In genomic region chr1:154515350-154515749, GRCm38 (mm10) we compare ENCODE assay signal across 26 mouse cellular contexts.
"Had no signal": no experiment of that assay in that cellular context is flagged by ENCODE, and none has a peak within 500 bp of the region (broad histone marks: within the 10 kb centered on the region; RNA-seq: fewer than 3 reads in every experiment).

No protein-coding gene starts in this region.

- H3K9ac ChIP-seq: embryonic facial prominence, embryonic 12.5 days; embryonic facial prominence, embryonic 13.5 days; embryonic facial prominence, embryonic 15.5 days; forebrain, embryonic 12.5 days; forebrain, embryonic 13.5 days; forebrain, embryonic 15.5 days; forebrain, postnatal 0 days had no signal

- H3K4me2 ChIP-seq: embryonic facial prominence, embryonic 12.5 days; embryonic facial prominence, embryonic 13.5 days; embryonic facial prominence, embryonic 15.5 days; forebrain, embryonic 12.5 days; forebrain, embryonic 13.5 days; forebrain, embryonic 15.5 days had no signal

- H3K4me3 ChIP-seq: embryonic facial prominence, embryonic 10.5 days; embryonic facial prominence, embryonic 12.5 days; embryonic facial prominence, embryonic 13.5 days; embryonic facial prominence, embryonic 15.5 days; erythroblast, embryonic 14.5 days; forebrain, embryonic 10.5 days; forebrain, embryonic 12.5 days; forebrain, embryonic 13.5 days; forebrain, embryonic 15.5 days; gastrocnemius, adult 2 months; heart, adult 2 months; heart, embryonic 10.5 days had no signal

- H3K27ac ChIP-seq: embryonic facial prominence, embryonic 10.5 days; embryonic facial prominence, embryonic 12.5 days; embryonic facial prominence, embryonic 13.5 days; embryonic facial prominence, embryonic 15.5 days; forebrain, embryonic 10.5 days; forebrain, embryonic 12.5 days; forebrain, embryonic 13.5 days; forebrain, embryonic 15.5 days; gastrocnemius, adult 2 months; heart, adult 2 months; heart, embryonic 10.5 days had no signal

- H3K36me3 ChIP-seq: embryonic facial prominence, embryonic 10.5 days; embryonic facial prominence, embryonic 12.5 days; embryonic facial prominence, embryonic 13.5 days; embryonic facial prominence, embryonic 15.5 days; forebrain, embryonic 10.5 days; forebrain, embryonic 12.5 days; forebrain, embryonic 15.5 days; heart, embryonic 10.5 days had no signal

- H3K4me1 ChIP-seq: embryonic facial prominence, embryonic 10.5 days; embryonic facial prominence, embryonic 12.5 days; embryonic facial prominence, embryonic 13.5 days; embryonic facial prominence, embryonic 15.5 days; forebrain, embryonic 10.5 days; forebrain, embryonic 12.5 days; forebrain, embryonic 13.5 days; heart, embryonic 10.5 days had no signal

- H3K9me3 ChIP-seq: embryonic facial prominence, embryonic 10.5 days; embryonic facial prominence, embryonic 12.5 days; embryonic facial prominence, embryonic 13.5 days; embryonic facial prominence, embryonic 15.5 days; forebrain, embryonic 10.5 days; forebrain, embryonic 12.5 days; forebrain, embryonic 13.5 days; forebrain, embryonic 15.5 days; heart, embryonic 10.5 days had no signal

- H3K27me3 ChIP-seq: embryonic facial prominence, embryonic 12.5 days; embryonic facial prominence, embryonic 13.5 days; embryonic facial prominence, embryonic 15.5 days; forebrain, embryonic 12.5 days; forebrain, embryonic 13.5 days; forebrain, embryonic 15.5 days had no signal

- DNase-seq: cerebellum, adult 9-10 months; cerebellum, adult 9-11 months; cerebellum, postnatal 10 days; cerebellum, postnatal 14 days; cerebellum, postnatal 25 days; cerebellum, postnatal 36 days; embryo, embryonic 11 days; forebrain, postnatal 0 days; gastrocnemius, adult 2 months; gastrocnemius, postnatal 10 days; gastrocnemius, postnatal 14 days; gastrocnemius, postnatal 25 days; gastrocnemius, postnatal 36 days; heart, adult 11 months; heart, adult 18-20 months; heart, adult 2 months had no signal
